Mouse (Mus musculus) midbrain, embryonic 14.5 days (tissue): Measurements from ENCODE around the gene M6pr. TPM values are rescaled to one million over a fixed set of nuclear protein-coding genes. Genes with fewer than 3 reads are reported as not detected.

Source experiments
- ATAC-seq: fragments of 200-750 bp; cut with Nextera tagmentation; 2 replicates; pipeline ENCODE4 v1.8.0; 2017; ENCODE audit warnings: moderate number of reproducible peaks, moderate library complexity; ENCODE audit not compliant: low FRiP score, low TSS enrichment
- DNase-seq: peaks from one replicate; pipeline ENCODE4 v3.0.0-alpha.2; 2015
- H3K27ac ChIP-seq: fragments of 300-500 bp; sonication (generic); replicated peaks from 2 replicates; pipeline ENCODE4 v1.5.1; 2014; ENCODE audit warnings: mild to moderate bottlenecking, low read depth, low read length, moderate library complexity
- H3K27me3 ChIP-seq: fragments of 300-500 bp; sonication (generic); 2 replicates; pipeline ENCODE4 v1.6.1; 2014; ENCODE audit warnings: low read length, control low read depth, mixed read lengths; ENCODE audit not compliant: control insufficient read depth, insufficient read depth
- H3K36me3 ChIP-seq: fragments of 300-500 bp; sonication (generic); 2 replicates; pipeline ENCODE4 v1.6.1; 2014; ENCODE audit warnings: low read length, control low read depth; ENCODE audit not compliant: control insufficient read depth, insufficient read depth
- H3K4me1 ChIP-seq: fragments of 300-500 bp; sonication (generic); 2 replicates; pipeline ENCODE4 v1.6.1; 2014; ENCODE audit warnings: mild to moderate bottlenecking, antibody characterized with exemption, low read length, control low read depth; ENCODE audit not compliant: control insufficient read depth, insufficient read depth
- H3K4me2 ChIP-seq: fragments of 300-500 bp; sonication (generic); 2 replicates; pipeline ENCODE4 v1.6.1; 2014; ENCODE audit warnings: mild to moderate bottlenecking, low read length, moderate library complexity
- H3K4me3 ChIP-seq: fragments of 300-500 bp; sonication (generic); replicated peaks from 2 replicates; pipeline ENCODE4 v1.5.1; 2014; ENCODE audit warnings: low read depth, low read length
- H3K9ac ChIP-seq: fragments of 300-500 bp; sonication (generic); replicated peaks from 2 replicates; pipeline ENCODE4 v1.6.1; 2014; ENCODE audit warnings: mild to moderate bottlenecking, low read length, moderate library complexity
- H3K9me3 ChIP-seq: fragments of 300-500 bp; sonication (generic); 2 replicates; pipeline ENCODE4 v1.6.1; 2016; ENCODE audit warnings: low read length, control low read depth, mixed read lengths; ENCODE audit not compliant: control insufficient read depth
- WGBS: fragments of 180-500 bp; shearing (Covaris S2); extraction: QIAGEN DNeasy Blood & Tissue Kit; methylation state at CpG from one replicate; pipeline ENCODE4 v1.1.7; 2014; 5-methylcytosine and 5-hydroxymethylcytosine counted together
- polyA plus RNA-seq: library from polyadenylated mRNA; unstranded; fragments of >200 nt; fragmentation: Nextera tagmentation; extraction: Ambion mirVana; gene quantifications from 2 replicates; pipeline ENCODE4 v1.2.1, GENCODE M21; 2014

M6pr gene
- polyA plus RNA-seq, 1 experiment from 2014 or later = 60.9 TPM

DNA sequence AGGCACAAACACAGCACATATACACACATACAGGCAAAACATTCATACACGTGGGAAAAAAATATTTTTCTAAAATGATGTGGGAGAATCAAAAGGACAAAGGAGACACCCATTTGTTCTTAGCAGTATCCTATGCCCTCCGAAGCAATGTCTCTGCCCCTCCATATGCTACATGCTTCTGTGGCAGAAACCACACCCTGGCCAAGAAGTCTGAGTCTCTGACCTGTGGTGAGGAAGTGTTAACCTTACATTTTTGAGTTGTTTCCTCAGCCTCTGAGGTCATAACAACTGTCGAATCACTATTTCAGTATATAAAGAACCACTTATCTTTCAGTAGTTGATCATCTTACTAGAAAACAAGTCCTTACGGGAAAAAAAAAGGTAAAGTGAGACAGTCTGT lies 5.9 kb upstream of the M6pr start:
- no peak for ATAC-seq
- WGBS = 95% methylated on average over 4 of the region's 4 CpGs
- no peaks in the 10 kb centered on the region for H3K4me1 ChIP-seq

GRCm38 (mm10) chr6:122303526-122303925 lies 5.0 kb upstream of the M6pr start:
- H3K36me3 ChIP-seq = no peaks in the 10 kb centered on the region
- no peak overlapping the region for H3K27ac ChIP-seq
- no peak overlapping the region for H3K4me3 ChIP-seq
- no peak for ATAC-seq
- no peak overlapping the region for H3K4me2 ChIP-seq
- H3K4me1 ChIP-seq = no peaks in the 10 kb centered on the region
- H3K27me3 ChIP-seq = no peaks in the 10 kb centered on the region
- no peak overlapping the region for H3K9ac ChIP-seq
- no peak for DNase-seq
- no peaks in the 10 kb centered on the region for H3K9me3 ChIP-seq
- 88% methylated on average over 9 of the region's 9 CpGs for WGBS

More for the DNA sequence above, 5.9 kb upstream of the M6pr start:
- Histone ChIP-seq H3K36me3 (no peaks in the 10 kb centered on the region), H3K4me3 (no peak overlapping the region), H3K4me2 (no peak overlapping the region), H3K27ac (no peak overlapping the region), H3K9me3 (no peaks in the 10 kb centered on the region), H3K9ac (no peak overlapping the region), H3K27me3 (no peaks in the 10 kb centered on the region)
- DNase-seq = no peak

DNA sequence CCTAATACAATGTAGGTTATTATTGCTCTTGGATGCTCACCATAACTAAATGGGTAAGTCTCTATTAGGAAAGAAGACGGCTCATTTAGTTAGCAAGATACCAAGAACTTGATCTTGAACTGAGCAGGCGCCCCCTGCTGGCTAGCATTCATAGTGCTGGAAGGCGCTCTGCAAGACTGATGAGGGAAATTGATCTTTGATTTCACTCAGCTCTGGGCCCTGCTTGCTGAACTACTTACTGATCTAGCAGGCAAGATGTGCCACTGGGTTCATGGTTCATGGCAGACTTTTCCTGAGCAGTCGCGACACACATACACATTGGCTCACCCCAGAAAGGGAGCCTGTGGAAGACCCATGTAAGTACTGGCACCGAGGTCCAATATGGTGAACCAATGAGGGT lies 4.2 kb upstream of the M6pr start:
- no peak overlapping the region for H3K9ac ChIP-seq
- H3K9me3 ChIP-seq = no peaks in the 10 kb centered on the region
- WGBS = 35% methylated on average over 6 of the region's 6 CpGs
- ATAC-seq = no peak
- H3K36me3 ChIP-seq = no peaks in the 10 kb centered on the region
- H3K27ac ChIP-seq = no peak overlapping the region
- peaks cover 2% of the 10 kb centered on the region; the same call in 1 of the 2 replicates for H3K4me1 ChIP-seq
- no peak overlapping the region for H3K4me2 ChIP-seq
- H3K4me3 ChIP-seq = no peak overlapping the region
- peak; percentile 93 for DNase-seq
- H3K27me3 ChIP-seq = no peaks in the 10 kb centered on the region

- Histone ChIP-seq H3K4me2 (no peak overlapping the region), H3K27ac (no peak overlapping the region), H3K4me3 (no peak overlapping the region), H3K9me3 (no peaks in the 10 kb centered on the region), H3K4me1 (peaks cover 8% of the 10 kb centered on the region; the same call in 1 of the 2 replicates), H3K27me3 (no peaks in the 10 kb centered on the region), H3K9ac (no peak overlapping the region), H3K36me3 (no peaks in the 10 kb centered on the region)
- no peak for DNase-seq
- WGBS = 83% methylated on average over 12 of the region's 12 CpGs
- no peak for ATAC-seq
Observed at GRCm38 (mm10) chr6:122304790-122305555, 3.5 kb upstream of the M6pr start.

DNA sequence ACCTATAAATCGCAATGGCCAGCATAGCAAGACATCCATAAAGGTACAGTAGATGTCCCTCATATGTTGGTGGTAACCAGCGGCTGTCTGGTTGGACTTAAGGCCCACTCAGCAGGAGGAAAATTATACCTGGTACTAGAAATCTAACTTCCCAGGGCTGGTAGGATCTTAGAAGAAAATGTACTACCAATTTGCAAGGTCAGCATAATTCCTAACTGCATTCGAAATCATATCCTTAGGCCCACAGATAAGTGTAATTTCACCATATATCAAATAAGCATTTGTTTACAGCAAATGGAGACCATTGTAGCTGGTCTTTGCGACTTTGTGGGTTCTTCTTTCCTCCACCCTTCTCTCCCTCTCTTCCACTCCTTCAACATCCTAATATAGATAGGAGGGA lies 1.8 kb upstream of the M6pr start:
- no peak overlapping the region for H3K4me3 ChIP-seq
- H3K36me3 ChIP-seq = no peaks in the 10 kb centered on the region
- H3K27ac ChIP-seq = no peak overlapping the region
- peaks cover 17% of the 10 kb centered on the region for H3K4me1 ChIP-seq
- H3K27me3 ChIP-seq = no peaks in the 10 kb centered on the region
- H3K9ac ChIP-seq = no peak overlapping the region
- WGBS = 88% methylated on average over 4 of the region's 4 CpGs
- no peak for DNase-seq
- no peak overlapping the region for H3K4me2 ChIP-seq
- no peak for ATAC-seq
- no peaks in the 10 kb centered on the region for H3K9me3 ChIP-seq

DNA sequence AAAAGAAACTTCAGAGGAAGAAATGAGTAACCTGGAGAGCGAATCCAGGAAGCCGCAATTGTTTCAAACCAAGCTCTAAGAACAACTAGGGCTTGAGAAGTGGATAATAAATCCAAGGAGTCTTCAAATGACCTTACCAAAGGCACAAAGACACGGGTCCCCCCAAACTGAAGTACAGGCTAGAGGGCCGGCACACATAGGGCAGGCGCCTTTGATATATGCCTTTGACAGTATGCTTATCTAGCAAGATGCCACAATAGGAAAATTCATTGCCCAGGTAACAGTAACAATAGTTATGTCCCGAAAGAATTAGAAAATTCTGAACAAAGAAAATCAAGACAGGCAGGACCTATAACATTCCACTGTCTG lies 400 bp upstream of the M6pr start:
- Histone ChIP-seq H3K27ac (no peak overlapping the region), H3K36me3 (peaks cover 13% of the 10 kb centered on the region), H3K4me3 (peak overlapping the region; percentile 82; the same call in 1 of the 2 replicates), H3K9me3 (no peaks in the 10 kb centered on the region), H3K4me1 (peaks cover 17% of the 10 kb centered on the region), H3K4me2 (0 out of 2 replicates have a peak overlapping the region, but pooled peaks have one; percentile 9), H3K9ac (no peak overlapping the region; the same call in 1 of the 2 replicates), H3K27me3 (no peaks in the 10 kb centered on the region)
- WGBS = 60% methylated on average over 6 of the region's 6 CpGs
- DNase-seq = no peak
- no peak; the same call in 1 of the 2 replicates for ATAC-seq

GRCm38 (mm10) chr6:122309446-122309960 lies 983 bp downstream of the M6pr start:
- no peaks in the 10 kb centered on the region for H3K27me3 ChIP-seq

DNA sequence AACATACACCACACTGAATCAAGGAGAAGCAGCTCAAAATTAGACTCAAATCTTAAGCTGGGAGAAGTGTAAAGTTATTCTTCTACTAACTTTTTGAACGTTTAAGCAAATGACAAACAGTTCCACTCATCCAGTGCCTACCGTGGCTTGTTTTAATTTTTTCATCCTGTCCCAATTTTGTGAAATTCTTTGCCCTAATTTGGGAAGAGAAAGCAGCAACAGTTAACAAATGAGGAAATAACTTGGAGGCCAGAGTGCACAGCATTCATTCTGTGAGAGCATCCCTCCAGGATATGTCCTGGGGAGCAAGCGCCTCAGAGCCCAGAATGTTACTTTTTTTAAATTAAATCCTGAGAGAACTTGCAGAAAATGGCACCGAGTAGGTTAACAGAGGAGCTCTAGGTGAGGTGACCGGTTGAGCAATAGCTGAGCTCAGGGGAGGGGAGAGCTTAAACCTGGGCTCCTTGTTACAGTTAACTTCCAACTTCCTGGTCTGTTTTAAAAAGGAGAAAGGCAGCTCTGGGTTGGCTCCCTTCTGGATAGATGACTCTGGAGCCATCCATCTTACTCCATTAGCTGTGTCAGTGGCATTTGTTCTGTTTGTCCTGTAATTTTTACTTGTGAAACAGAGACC lies 1.8 kb downstream of the M6pr start:
- Histone ChIP-seq H3K27ac (no peak overlapping the region), H3K4me3 (peak overlapping the region; percentile 7; the same call in 1 of the 2 replicates), H3K4me1 (peaks cover 17% of the 10 kb centered on the region), H3K9me3 (no peaks in the 10 kb centered on the region), H3K4me2 (peak overlapping the region; percentile 91), H3K36me3 (peaks cover 35% of the 10 kb centered on the region), H3K9ac (no peak overlapping the region), H3K27me3 (no peaks in the 10 kb centered on the region)
- ATAC-seq = no peak
- DNase-seq = no peak
- WGBS = 89% methylated on average over 5 of the region's 5 CpGs

More at GRCm38 (mm10) chr6:122309446-122309960, 983 bp downstream of the M6pr start:
- DNase-seq (no peak), ATAC-seq (no peak)
- WGBS = 16% methylated on average over 11 of the region's 11 CpGs
- H3K9ac ChIP-seq = peak overlapping the region; percentile 86
- H3K27ac ChIP-seq = no peak overlapping the region
- peak overlapping the region; percentile 91 for H3K4me2 ChIP-seq
- no peaks in the 10 kb centered on the region for H3K9me3 ChIP-seq
- peaks cover 27% of the 10 kb centered on the region for H3K36me3 ChIP-seq
- peak overlapping the region; percentile 82 for H3K4me3 ChIP-seq
- H3K4me1 ChIP-seq = peaks cover 17% of the 10 kb centered on the region
